Mouse (Mus musculus): ENCODE measurements around the gene Gm12258. TPM values are rescaled to one million over a fixed set of nuclear protein-coding genes. Genes with fewer than 3 reads are reported as not detected.
A peak's percentile ranks its signal among the peaks of the same experiment; 100 is the strongest.
"Not testable (repeated sequence)": the region's sequence is repeated elsewhere in the genome, so short reads cannot be mapped to it uniquely, and the experiment has no call there.

Gm12258 gene
- polyA plus RNA-seq, 1 experiment from 2014 or later, result 5.4 TPM

GRCm38 (mm10) chr11:58815676-58816075 lies 31.3 kb upstream of the Gm12258 start:
- H3K27me3 ChIP-seq (replicated peaks; ENCODE audit: insufficient read depth, low read length), result no peaks in the 10 kb centered on the region
- no peaks in the 10 kb centered on the region for H3K9me3 ChIP-seq (ENCODE audit: low read length)
- no peaks in the 10 kb centered on the region for H3K4me1 ChIP-seq (ENCODE audit: insufficient read depth, low read depth, low read length)
- no peak for ATAC-seq
- no peak for DNase-seq (ENCODE audit: low spot score)
- no peak overlapping the region for H3K4me2 ChIP-seq (replicated peaks; ENCODE audit: low read depth, low read length)
- no peak overlapping the region for H3K4me3 ChIP-seq (ENCODE audit: low read depth, low read length)
- H3K36me3 ChIP-seq (ENCODE audit: insufficient read depth, low read length), result no peaks in the 10 kb centered on the region
- TF ChIP-seq EP300 (IDR thresholded peaks at IDR 0.05) (no peak), CTCF (IDR thresholded peaks at IDR 0.05) (no peak)
- no peak overlapping the region for H3K9ac ChIP-seq (replicated peaks; ENCODE audit: low read depth)
- 70% methylated on average over 1 of the region's 1 CpGs for WGBS
- H3K27ac ChIP-seq (ENCODE audit: low read length), result no peak overlapping the region

GRCm38 (mm10) chr11:58828937-58829336 lies 18.0 kb upstream of the Gm12258 start, which contains the start of gene Olfr312:
TSS of gene Olfr312 (plus strand) at chr11:58829237.
- not testable (repeated sequence) for H3K27me3 ChIP-seq (replicated peaks; ENCODE audit: insufficient read depth, low read length); H3K36me3 ChIP-seq (ENCODE audit: insufficient read depth, low read length); H3K4me2 ChIP-seq (replicated peaks; ENCODE audit: low read depth, low read length); H3K4me1 ChIP-seq (ENCODE audit: insufficient read depth, low read depth, low read length); H3K9ac ChIP-seq (replicated peaks; ENCODE audit: low read depth); H3K27ac ChIP-seq (ENCODE audit: low read length); H3K9me3 ChIP-seq (ENCODE audit: low read length); ATAC-seq; H3K4me3 ChIP-seq (ENCODE audit: low read depth, low read length); DNase-seq (ENCODE audit: low spot score)

GRCm38 (mm10) chr11:58829764-58830163 lies 17.2 kb upstream of the Gm12258 start:
- Histone ChIP-seq H3K27me3 (replicated peaks; ENCODE audit: insufficient read depth, low read length) (no peaks in the 10 kb centered on the region), H3K4me2 (replicated peaks; ENCODE audit: low read depth, low read length) (no peak overlapping the region), H3K4me3 (ENCODE audit: low read depth, low read length) (no peak overlapping the region), H3K36me3 (ENCODE audit: insufficient read depth, low read length) (no peaks in the 10 kb centered on the region), H3K9ac (replicated peaks; ENCODE audit: low read depth) (no peak overlapping the region), H3K4me1 (ENCODE audit: insufficient read depth, low read depth, low read length) (no peaks in the 10 kb centered on the region), H3K9me3 (ENCODE audit: low read length) (no peaks in the 10 kb centered on the region), H3K27ac (ENCODE audit: low read length) (no peak overlapping the region)
- WGBS, result 72% methylated on average over 3 of the region's 3 CpGs
- DNase-seq (ENCODE audit: low spot score) (no peak), ATAC-seq (no peak)
- TF ChIP-seq EP300 (IDR thresholded peaks at IDR 0.05), result no peak
- TF ChIP-seq CTCF (IDR thresholded peaks at IDR 0.05), result no peak

- ATAC-seq, result not testable (repeated sequence)
- 61% methylated on average over 3 of the region's 3 CpGs for WGBS
Observed at GRCm38 (mm10) chr11:58832541-58832940, 14.4 kb upstream of the Gm12258 start.

GRCm38 (mm10) chr11:58838951-58839350 lies 8.0 kb upstream of the Gm12258 start, which contains the start of gene Olfr311:
TSS of gene Olfr311 (plus strand) at chr11:58839251.
- H3K4me3 ChIP-seq (ENCODE audit: low read depth, low read length); H3K4me1 ChIP-seq (ENCODE audit: insufficient read depth, low read depth, low read length); H3K9ac ChIP-seq (replicated peaks; ENCODE audit: low read depth); H3K36me3 ChIP-seq (ENCODE audit: insufficient read depth, low read length); H3K9me3 ChIP-seq (ENCODE audit: low read length); H3K4me2 ChIP-seq (replicated peaks; ENCODE audit: low read depth, low read length); ATAC-seq; H3K27me3 ChIP-seq (replicated peaks; ENCODE audit: insufficient read depth, low read length); DNase-seq (ENCODE audit: low spot score); H3K27ac ChIP-seq (ENCODE audit: low read length): not testable (repeated sequence)

More at GRCm38 (mm10) chr11:58832541-58832940, 14.4 kb upstream of the Gm12258 start:
- not testable (repeated sequence) for H3K36me3 ChIP-seq (ENCODE audit: insufficient read depth, low read length); H3K9ac ChIP-seq (replicated peaks; ENCODE audit: low read depth); H3K27ac ChIP-seq (ENCODE audit: low read length); H3K4me3 ChIP-seq (ENCODE audit: low read depth, low read length); DNase-seq (ENCODE audit: low spot score); H3K4me1 ChIP-seq (ENCODE audit: insufficient read depth, low read depth, low read length); H3K4me2 ChIP-seq (replicated peaks; ENCODE audit: low read depth, low read length); H3K9me3 ChIP-seq (ENCODE audit: low read length); H3K27me3 ChIP-seq (replicated peaks; ENCODE audit: insufficient read depth, low read length)

GRCm38 (mm10) chr11:58847636-58848035 lies 678 bp downstream of the Gm12258 start:
- DNase-seq (ENCODE audit: low spot score) (peak; percentile 18), ATAC-seq (no peak)
- H3K27me3 ChIP-seq (replicated peaks; ENCODE audit: insufficient read depth, low read length), result no peaks in the 10 kb centered on the region
- H3K9me3 ChIP-seq (ENCODE audit: low read length), result no peaks in the 10 kb centered on the region
- no peak overlapping the region for H3K27ac ChIP-seq (ENCODE audit: low read length)
- H3K9ac ChIP-seq (replicated peaks; ENCODE audit: low read depth), result peak overlapping the region; percentile 69
- H3K4me2 ChIP-seq (replicated peaks; ENCODE audit: low read depth, low read length), result peak overlapping the region; percentile 63
- H3K4me1 ChIP-seq (ENCODE audit: insufficient read depth, low read depth, low read length), result peaks cover 6% of the 10 kb centered on the region; the same call in 1 of the 2 replicates
- no peak for TF ChIP-seq CTCF (IDR thresholded peaks at IDR 0.05)
- no peak for TF ChIP-seq EP300 (IDR thresholded peaks at IDR 0.05)
- peak overlapping the region; percentile 71 for H3K4me3 ChIP-seq (ENCODE audit: low read depth, low read length)
- H3K36me3 ChIP-seq (ENCODE audit: insufficient read depth, low read length), result 0 out of 2 replicates have a peak, but pooled peaks cover 11% of the 10 kb centered on the region
- 36% methylated on average over 9 of the region's 9 CpGs for WGBS

GRCm38 (mm10) chr11:58849731-58850130 lies 2.8 kb downstream of the Gm12258 start:
- WGBS, result 57% methylated on average over 2 of the region's 2 CpGs
- TF ChIP-seq EP300 (IDR thresholded peaks at IDR 0.05), result no peak
- no peak for TF ChIP-seq CTCF (IDR thresholded peaks at IDR 0.05)
- Histone ChIP-seq H3K27ac (ENCODE audit: low read length) (no peak overlapping the region), H3K9ac (replicated peaks; ENCODE audit: low read depth) (no peak overlapping the region), H3K4me3 (ENCODE audit: low read depth, low read length) (no peak overlapping the region), H3K36me3 (ENCODE audit: insufficient read depth, low read length) (peaks cover 11% of the 10 kb centered on the region; the same call in 1 of the 2 replicates), H3K27me3 (replicated peaks; ENCODE audit: insufficient read depth, low read length) (no peaks in the 10 kb centered on the region), H3K4me1 (ENCODE audit: insufficient read depth, low read depth, low read length) (peaks cover 6% of the 10 kb centered on the region; the same call in 1 of the 2 replicates), H3K4me2 (replicated peaks; ENCODE audit: low read depth, low read length) (no peak overlapping the region), H3K9me3 (ENCODE audit: low read length) (no peaks in the 10 kb centered on the region)
- peak; percentile 11 for DNase-seq (ENCODE audit: low spot score)
- ATAC-seq, result no peak
